Mouse (Mus musculus): ENCODE measurements around the gene Arid4b.

The Arid4b gene

GRCm38 (mm10) chr13:14062209-14063012, 621 bp upstream of the Arid4b start:
- DNase-seq: peak; percentile 37

GRCm38 (mm10) chr13:14063942-14064271, 875 bp downstream of the Arid4b start:
- no peak for DNase-seq

- peak; percentile 60 for DNase-seq
These were observed 1.5 kb downstream of the Arid4b start for GRCm38 (mm10) chr13:14064341-14065027.

GRCm38 (mm10) chr13:14065028-14065380, 2.0 kb downstream of the Arid4b start:
- DNase-seq: no peak

- DNase-seq: no peak
These were observed 2.7 kb downstream of the Arid4b start for GRCm38 (mm10) chr13:14065701-14066100.

- DNase-seq: no peak
These were observed 5.0 kb downstream of the Arid4b start for GRCm38 (mm10) chr13:14068035-14068434.

GRCm38 (mm10) chr13:14069291-14069690, 6.3 kb downstream of the Arid4b start:
- no peak for DNase-seq

- DNase-seq: no peak
These were observed 11.3 kb downstream of the Arid4b start for GRCm38 (mm10) chr13:14074371-14074770.

- DNase-seq: no peak
These were observed 12.3 kb downstream of the Arid4b start for GRCm38 (mm10) chr13:14075326-14075725.

GRCm38 (mm10) chr13:14088669-14089068, 25.6 kb downstream of the Arid4b start:
- no peak for DNase-seq

- no peak for DNase-seq
These were observed 40.0 kb downstream of the Arid4b start for GRCm38 (mm10) chr13:14103026-14103425.

- DNase-seq: no peak
These were observed 47.3 kb downstream of the Arid4b start for GRCm38 (mm10) chr13:14110154-14110873.

GRCm38 (mm10) chr13:14111146-14111545, 48.1 kb downstream of the Arid4b start:
- no peak for DNase-seq

- no peak for DNase-seq
These were observed 50.9 kb downstream of the Arid4b start for GRCm38 (mm10) chr13:14113746-14114528.

GRCm38 (mm10) chr13:14115805-14116204, 52.8 kb downstream of the Arid4b start:
- DNase-seq: no peak

GRCm38 (mm10) chr13:14131651-14132050, 68.6 kb downstream of the Arid4b start:
- no peak for DNase-seq

- DNase-seq: no peak
These were observed 79.4 kb downstream of the Arid4b start for GRCm38 (mm10) chr13:14142294-14142966.

- peak; percentile 20 for DNase-seq
These were observed 115.0 kb downstream of the Arid4b start for GRCm38 (mm10) chr13:14177989-14178388.

GRCm38 (mm10) chr13:14179669-14180068, 116.6 kb downstream of the Arid4b start:
- DNase-seq: no peak

- DNase-seq: no peak
These were observed 182.9 kb downstream of the Arid4b start for GRCm38 (mm10) chr13:14245946-14246345.
